Mouse (Mus musculus): ENCODE results near the gene Ildr1.

DNA sequence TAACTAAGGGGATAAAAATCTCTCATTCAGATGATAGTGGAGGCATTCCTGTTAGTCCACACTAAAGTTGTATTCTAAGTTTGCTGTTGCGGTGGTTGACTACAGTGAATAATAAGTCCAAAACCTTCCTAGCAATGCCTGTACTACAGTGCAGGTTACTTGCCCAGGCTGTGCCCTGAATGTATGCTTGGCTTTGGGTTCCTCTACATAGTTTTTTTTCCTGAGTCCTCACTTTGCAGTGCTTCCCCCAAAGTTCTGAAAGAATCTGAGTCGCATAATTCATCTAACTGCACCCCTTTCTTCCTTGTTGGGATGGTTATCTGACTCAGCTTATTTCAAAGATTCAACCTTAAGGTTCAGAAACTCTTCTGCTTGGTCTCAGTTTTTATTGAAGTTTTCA, 17.9 kb upstream of the Ildr1 start:
- TF ChIP-seq CTCF (IDR thresholded peaks at IDR 0.05; ENCODE audit: low read depth, low read length): no peak
- TF ChIP-seq GATA1 (IDR thresholded peaks at IDR 0.05; ENCODE audit: borderline replicate concordance, low read length): no peak
